Mouse (Mus musculus) ES-Bruce4 (cell line): ENCODE data around the gene Ch25h. TPM values are rescaled to one million over a fixed set of nuclear protein-coding genes. Genes with fewer than 3 reads are reported as not detected.

Experiments used
- H3K27ac ChIP-seq: 2 replicates; pipeline ENCODE4 v1.5.1; 2012; ENCODE audit warnings: low read length, inconsistent platforms; ENCODE audit not compliant: insufficient read depth
- H3K27me3 ChIP-seq: 2 replicates; pipeline ENCODE4 v1.6.1; 2012; ENCODE audit warnings: mild to moderate bottlenecking, low read length, inconsistent platforms; ENCODE audit not compliant: control insufficient read depth, poor library complexity, insufficient read depth, severe bottlenecking
- H3K36me3 ChIP-seq: 2 replicates; pipeline ENCODE4 v1.6.1; 2012; ENCODE audit warnings: inconsistent platforms, mild to moderate bottlenecking, low read length, moderate library complexity; ENCODE audit not compliant: control insufficient read depth, poor library complexity, insufficient read depth, severe bottlenecking
- H3K4me1 ChIP-seq: one replicate; pipeline ENCODE4 v1.8.1; 2011; ENCODE audit warnings: low read length; ENCODE audit not compliant: control insufficient read depth, insufficient read depth
- H3K4me3 ChIP-seq: 2 replicates; pipeline ENCODE4 v1.5.1; 2011; ENCODE audit warnings: low read depth, mild to moderate bottlenecking, low read length
- H3K9ac ChIP-seq: 2 replicates; pipeline ENCODE4 v1.6.1; 2012; ENCODE audit warnings: low read depth, mild to moderate bottlenecking, inconsistent platforms; ENCODE audit not compliant: poor library complexity, severe bottlenecking
- H3K9me3 ChIP-seq: replicated peaks from 2 replicates; pipeline ENCODE4 v1.6.1; 2012; ENCODE audit warnings: mild to moderate bottlenecking, low read length, inconsistent platforms; ENCODE audit not compliant: control insufficient read depth, poor library complexity, insufficient read depth, severe bottlenecking
- CTCF ChIP-seq: IDR thresholded peaks from one replicate; pipeline ENCODE4 v1.8.1; 2011; ENCODE audit warnings: low read depth, low read length
- EP300 ChIP-seq: IDR thresholded peaks from 2 replicates; pipeline ENCODE4 v1.6.1; 2011; ENCODE audit warnings: low read depth, low read length; ENCODE audit not compliant: insufficient read depth
- POLR2A ChIP-seq: IDR thresholded peaks from one replicate; pipeline ENCODE4 v1.8.1; 2011; ENCODE audit warnings: low read length; ENCODE audit not compliant: insufficient read depth
- polyA plus RNA-seq: library from polyadenylated mRNA; stranded (reverse); fragments of >200 nt; gene quantifications from 2 replicates; pipeline ENCODE4 v1.2.4, GENCODE M21; 2011; ENCODE audit warnings: low read depth; ENCODE audit not compliant: missing spikeins, insufficient read depth, insufficient read length

Gene Ch25h
- polyA plus RNA-seq, 1 experiment = not detected

GRCm38 (mm10) chr19:34450784-34451370 is 24.1 kb downstream of the Ch25h start:
- H3K36me3 ChIP-seq = no peaks in the 10 kb centered on the region
- TF ChIP-seq POLR2A = no peak
- TF ChIP-seq EP300 = no peak
- no peak for TF ChIP-seq CTCF
- no peaks in the 10 kb centered on the region for H3K27me3 ChIP-seq
- no peak overlapping the region for H3K9ac ChIP-seq
- no peaks in the 10 kb centered on the region for H3K9me3 ChIP-seq
- H3K27ac ChIP-seq = no peak overlapping the region
- H3K4me3 ChIP-seq = no peak overlapping the region
- no peaks in the 10 kb centered on the region for H3K4me1 ChIP-seq

GRCm38 (mm10) chr19:34448851-34449250 is 26.1 kb downstream of the Ch25h start:
- Histone ChIP-seq H3K27me3 (no peaks in the 10 kb centered on the region), H3K27ac (no peak overlapping the region), H3K4me1 (no peaks in the 10 kb centered on the region), H3K9ac (no peak overlapping the region), H3K4me3 (no peak overlapping the region), H3K9me3 (no peaks in the 10 kb centered on the region), H3K36me3 (no peaks in the 10 kb centered on the region)
- no peak for TF ChIP-seq CTCF
- TF ChIP-seq EP300 = no peak
- TF ChIP-seq POLR2A = no peak

- no peaks in the 10 kb centered on the region for H3K9me3 ChIP-seq
- H3K27ac ChIP-seq = no peak overlapping the region
- no peak overlapping the region for H3K4me3 ChIP-seq
- no peak overlapping the region for H3K9ac ChIP-seq
- H3K27me3 ChIP-seq = no peaks in the 10 kb centered on the region
- H3K36me3 ChIP-seq = no peaks in the 10 kb centered on the region
- H3K4me1 ChIP-seq = no peaks in the 10 kb centered on the region
- no peak for TF ChIP-seq CTCF
- TF ChIP-seq EP300 = no peak
- no peak for TF ChIP-seq POLR2A
Measured at GRCm38 (mm10) chr19:34445410-34446012, 29.5 kb downstream of the Ch25h start.

GRCm38 (mm10) chr19:34444785-34445184 is 30.2 kb downstream of the Ch25h start:
- Histone ChIP-seq H3K9ac (no peak overlapping the region), H3K4me3 (no peak overlapping the region), H3K9me3 (no peaks in the 10 kb centered on the region)

GRCm38 (mm10) chr19:34441979-34442378 is 33.0 kb downstream of the Ch25h start:
- Histone ChIP-seq H3K27me3 (no peaks in the 10 kb centered on the region), H3K4me1 (no peaks in the 10 kb centered on the region), H3K4me3 (no peak overlapping the region), H3K27ac (no peak overlapping the region), H3K36me3 (no peaks in the 10 kb centered on the region), H3K9ac (no peak overlapping the region), H3K9me3 (no peaks in the 10 kb centered on the region)
- TF ChIP-seq EP300 (no peak), CTCF (no peak), POLR2A (no peak)

More at GRCm38 (mm10) chr19:34444785-34445184, 30.2 kb downstream of the Ch25h start:
- TF ChIP-seq EP300 = no peak
- no peak for TF ChIP-seq CTCF
- Histone ChIP-seq H3K36me3 (no peaks in the 10 kb centered on the region), H3K27ac (no peak overlapping the region), H3K4me1 (no peaks in the 10 kb centered on the region), H3K27me3 (no peaks in the 10 kb centered on the region)

GRCm38 (mm10) chr19:34435197-34435611 is 39.8 kb downstream of the Ch25h start:
- Histone ChIP-seq H3K4me1 (no peaks in the 10 kb centered on the region), H3K36me3 (no peaks in the 10 kb centered on the region), H3K4me3 (no peak overlapping the region), H3K27ac (no peak overlapping the region), H3K9ac (no peak overlapping the region), H3K27me3 (no peaks in the 10 kb centered on the region), H3K9me3 (no peaks in the 10 kb centered on the region)
- TF ChIP-seq CTCF = no peak
- no peak for TF ChIP-seq EP300
- TF ChIP-seq POLR2A = no peak
